Mouse (Mus musculus) cortical plate, adult 2 months (tissue): ENCODE results near the gene Naa80.

Experiments used
- CTCF ChIP-seq: fragments of 200-500 bp; IDR thresholded peaks from 2 replicates; pipeline ENCODE4 v1.5.1; 2011; ENCODE audit warnings: mild to moderate bottlenecking, control low read depth, low read length; ENCODE audit not compliant: insufficient read depth; ENCODE audit errors: extremely low read depth
- POLR2A ChIP-seq: fragments of 200-500 bp; IDR thresholded peaks from 2 replicates; pipeline ENCODE4 v1.6.1; 2011; ENCODE audit warnings: mild to moderate bottlenecking, low read length, control low read depth; ENCODE audit not compliant: insufficient read depth; ENCODE audit errors: extremely low read depth

GRCm38 (mm10) chr9:107572327-107572662, 6.4 kb upstream of the Naa80 start:
- no peak for TF ChIP-seq CTCF
- TF ChIP-seq POLR2A = no peak
